Mouse (Mus musculus) retina, postnatal 1 day (tissue): ENCODE data around the gene Supt7l.

Experiments
- DNase-seq: peaks from one replicate; pipeline ENCODE4 v3.0.0-alpha.2; 2012

Supt7l gene

GRCm38 (mm10) chr5:31489116-31489769 lies 38.4 kb downstream of the Supt7l start:
- DNase-seq, result no peak

GRCm38 (mm10) chr5:31487889-31488288 lies 39.7 kb downstream of the Supt7l start:
- no peak for DNase-seq

- DNase-seq, result no peak
These were observed 42.2 kb downstream of the Supt7l start, which contains the start of gene 4930548H24Rik for GRCm38 (mm10) chr5:31485440-31485839. Gene 4930548H24Rik, plus strand, starts transcription at chr5:31485740.

GRCm38 (mm10) chr5:31480536-31480935 lies 47.1 kb downstream of the Supt7l start:
- DNase-seq, result no peak

GRCm38 (mm10) chr5:31470334-31470733 lies 57.3 kb downstream of the Supt7l start:
- DNase-seq, result peak; percentile 55

GRCm38 (mm10) chr5:31469711-31470110 lies 57.9 kb downstream of the Supt7l start:
- no peak for DNase-seq

GRCm38 (mm10) chr5:31467798-31468197 lies 59.8 kb downstream of the Supt7l start:
- no peak for DNase-seq
